ENCODE assay signal across 8 mouse cellular contexts in the genomic region with DNA sequence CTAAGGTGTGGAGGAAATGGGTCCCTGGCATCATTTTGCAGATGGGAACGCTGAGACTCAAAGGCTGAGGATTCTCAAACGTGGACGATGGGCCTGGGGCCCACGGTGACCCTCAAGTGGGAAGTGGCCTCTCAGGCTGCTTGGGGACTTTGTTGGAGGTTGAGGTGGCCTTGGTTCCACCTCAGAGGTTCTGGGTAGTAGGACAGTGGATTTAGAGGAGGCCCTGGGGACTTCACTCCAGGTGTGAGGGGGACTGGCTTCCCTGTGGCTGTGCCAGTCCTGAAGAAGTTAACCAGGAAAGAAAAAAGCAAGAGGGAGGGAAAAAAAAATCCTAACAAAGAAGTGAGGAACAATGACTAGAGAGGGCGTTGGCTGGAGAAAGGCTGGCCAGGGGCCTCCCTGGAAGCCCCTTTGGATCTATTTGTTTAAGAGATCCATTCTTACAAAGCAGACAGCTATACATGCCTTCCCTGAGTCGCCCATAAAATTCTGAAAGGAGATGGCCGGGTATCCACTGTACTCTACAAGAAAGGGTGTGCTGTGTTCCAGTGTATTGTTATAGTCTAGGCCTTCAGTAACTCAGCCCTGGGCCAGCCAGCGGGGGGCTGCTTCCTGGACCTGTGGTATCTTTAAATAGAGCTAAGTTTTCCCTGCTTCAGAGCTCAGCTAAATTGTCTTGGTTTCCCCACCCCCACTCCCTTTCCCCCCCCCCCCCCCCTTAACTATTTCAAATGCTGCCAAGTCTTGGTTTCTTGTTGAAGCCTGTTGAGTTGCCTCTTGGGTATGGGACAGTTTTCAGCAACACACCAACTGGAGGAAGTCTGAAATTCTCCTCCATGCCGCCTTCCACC. TPM values are rescaled to one million over a fixed set of nuclear protein-coding genes. Genes with fewer than 3 reads are reported as not detected.
DNase-seq lines count a peak whose midpoint lies in the region; ATAC-seq and TF ChIP-seq lines count a peak whose summit lies in the region.

No protein-coding gene starts in this region.

- peak overlapping the region; percentile 90 for H3K9ac ChIP-seq in kidney, postnatal 0 days (ENCODE audit: low read depth, low read length)
- peak overlapping the region; percentile 90 for H3K9ac ChIP-seq in hindbrain, embryonic 16.5 days (ENCODE audit: low read depth, low read length)

- peaks cover 9% of the 10 kb centered on the region for H3K4me1 ChIP-seq in kidney, postnatal 0 days (replicated peaks; ENCODE audit: insufficient read depth, low read length)
- H3K4me1 ChIP-seq in cortical plate, adult 2 months (ENCODE audit: control insufficient read depth, insufficient read depth, low read length): peaks cover 4% of the 10 kb centered on the region
- peaks cover 31% of the 10 kb centered on the region for H3K4me1 ChIP-seq in hindbrain, embryonic 16.5 days (ENCODE audit: control insufficient read depth, insufficient read depth, low read depth, low read length)

- no peaks in the 10 kb centered on the region for H3K9me3 ChIP-seq in kidney, postnatal 0 days (replicated peaks; ENCODE audit: low read length)
- no peaks in the 10 kb centered on the region for H3K9me3 ChIP-seq in hindbrain, embryonic 16.5 days (ENCODE audit: control insufficient read depth, low read length)

- H3K36me3 ChIP-seq in kidney, postnatal 0 days (ENCODE audit: insufficient read depth, low read length): 0 out of 2 replicates have a peak, but pooled peaks cover 2% of the 10 kb centered on the region
- no peaks in the 10 kb centered on the region for H3K36me3 ChIP-seq in hindbrain, embryonic 16.5 days (ENCODE audit: control insufficient read depth, insufficient read depth, low read length)

- peak overlapping the region; percentile 75 for H3K4me3 ChIP-seq in kidney, postnatal 0 days (replicated peaks; ENCODE audit: low read depth, low read length)
- H3K4me3 ChIP-seq in cortical plate, adult 2 months (ENCODE audit: insufficient read depth, low read length): peak overlapping the region; percentile 58
- peak overlapping the region; percentile 77 for H3K4me3 ChIP-seq in hindbrain, embryonic 16.5 days (ENCODE audit: low read length)

- no peaks in the 10 kb centered on the region for H3K27me3 ChIP-seq in kidney, postnatal 0 days (ENCODE audit: insufficient read depth, low read length)
- no peaks in the 10 kb centered on the region for H3K27me3 ChIP-seq in hindbrain, embryonic 16.5 days (replicated peaks; ENCODE audit: control insufficient read depth, insufficient read depth, low read length)

- H3K27ac ChIP-seq in kidney, postnatal 0 days: peak overlapping the region; percentile 79
- H3K27ac ChIP-seq in cortical plate, adult 2 months (ENCODE audit: insufficient read depth, low read length): no peak overlapping the region
- peak overlapping the region; percentile 76 for H3K27ac ChIP-seq in hindbrain, embryonic 16.5 days (ENCODE audit: low read depth, low read length)

- WGBS in kidney, postnatal 0 days: 20% methylated on average over 9 of the region's 9 CpGs
- WGBS in hindbrain, embryonic 16.5 days: 11% methylated on average over 9 of the region's 9 CpGs

- no peak for TF ChIP-seq POLR2A in cortical plate, adult 2 months (IDR thresholded peaks at IDR 0.05; ENCODE audit: extremely low read depth, insufficient read depth, low read length)

- TF ChIP-seq CTCF in kidney, postnatal 0 days (IDR thresholded peaks at IDR 0.05; ENCODE audit: low read depth): no peak
- TF ChIP-seq CTCF in cortical plate, adult 2 months (IDR thresholded peaks at IDR 0.05; ENCODE audit: extremely low read depth, insufficient read depth, low read length): no peak

- H3K4me2 ChIP-seq in kidney, postnatal 0 days (ENCODE audit: low read length): peak overlapping the region; percentile 93
- H3K4me2 ChIP-seq in hindbrain, embryonic 16.5 days (ENCODE audit: low read length): peak overlapping the region; percentile 85

- DNase-seq in kidney, postnatal 0 days (ENCODE audit: low spot score): peak; percentile 51
- DNase-seq in kidney, adult 9 months: no peak
- DNase-seq in neural tube, embryonic 10.5 days (ENCODE audit: extremely low spot score, low spot score): peak; percentile 31
- DNase-seq in layer of hippocampus, adult 8-10 months (ENCODE audit: low spot score in 2 of 2): no peak
- DNase-seq in urinary bladder, adult 18-20 months (ENCODE audit: low spot score in 2 of 2): no peak

- no peak for ATAC-seq in kidney, postnatal 0 days (replicated peaks; ENCODE audit: low FRiP score, low read depth)
- no peak for ATAC-seq in hindbrain, embryonic 16.5 days
- no peak for ATAC-seq in megakaryocyte-erythroid progenitor cell, adult 5-6 weeks (replicated peaks; ENCODE audit: low FRiP score, low TSS enrichment, poor library complexity, severe bottlenecking)

RNA-seq across cellular contexts. Expression of a gene that starts 1.0 kb away (rescaled TPM):
- 6.6 TPM in 2 replicates for polyA plus RNA-seq in kidney, postnatal 0 days (2015; fragmentation: Nextera tagmentation; extraction: Ambion mirVana)
- polyA plus RNA-seq in cortical plate, adult 2 months (2012; rRNA removed): 8.6 and 8.7 TPM in 2 replicates
- 15.8 and 20.1 TPM in 2 replicates for polyA plus RNA-seq in hindbrain, embryonic 16.5 days (2015; fragmentation: Nextera tagmentation; extraction: Ambion mirVana)
- 10 to 100 TPM; 12.8 to 13.8 (median 13.2) TPM for total RNA-seq in layer of hippocampus, adult 8-10 months (2022)
- 0.99 and 1.9 TPM in 2 replicates for total RNA-seq in megakaryocyte-erythroid progenitor cell, adult 5-6 weeks (2014; fragmentation: Nextera tagmentation)
- 0.52 and 0.57 TPM in 2 replicates for total RNA-seq in megakaryocyte-erythroid progenitor cell, adult 5-6 weeks (2017)

RNA-seq across cellular contexts. Expression of a gene that starts 48.8 kb away (rescaled TPM):
- polyA plus RNA-seq in kidney, postnatal 0 days (2015; fragmentation: Nextera tagmentation; extraction: Ambion mirVana): 0.37 TPM in 1 of 2 replicates, not detected in the other
- 3.0 and 3.5 TPM in 2 replicates for polyA plus RNA-seq in cortical plate, adult 2 months (2012; rRNA removed)
- polyA plus RNA-seq in hindbrain, embryonic 16.5 days (2015; fragmentation: Nextera tagmentation; extraction: Ambion mirVana): 1.6 and 2.0 TPM in 2 replicates
- 1 to 10 TPM in 1 of 4 experiments, under 1 TPM in 2, not detected in 1; 0.89 to 3.5 (median 0.91) TPM for total RNA-seq in layer of hippocampus, adult 8-10 months (2022)
- not detected in 2 replicates for total RNA-seq in megakaryocyte-erythroid progenitor cell, adult 5-6 weeks (2014; fragmentation: Nextera tagmentation)
- not detected in 2 replicates for total RNA-seq in megakaryocyte-erythroid progenitor cell, adult 5-6 weeks (2017)

RNA-seq across cellular contexts. Expression of a gene that starts 52.4 kb away (rescaled TPM):
- 2,400 and 2,472 TPM in 2 replicates for polyA plus RNA-seq in kidney, postnatal 0 days (2015; fragmentation: Nextera tagmentation; extraction: Ambion mirVana)
- polyA plus RNA-seq in cortical plate, adult 2 months (2012; rRNA removed): 389 and 531 TPM in 2 replicates
- polyA plus RNA-seq in hindbrain, embryonic 16.5 days (2015; fragmentation: Nextera tagmentation; extraction: Ambion mirVana): 6,688 and 8,147 TPM in 2 replicates
- 100 to 1,000 TPM; 122 to 263 (median 165) TPM for total RNA-seq in layer of hippocampus, adult 8-10 months (2022)
- total RNA-seq in megakaryocyte-erythroid progenitor cell, adult 5-6 weeks (2014; fragmentation: Nextera tagmentation): 268 and 358 TPM in 2 replicates
- 121 and 343 TPM in 2 replicates for total RNA-seq in megakaryocyte-erythroid progenitor cell, adult 5-6 weeks (2017)

Comparison
In these comparisons a context has a peak if more than half of its experiments do, and no peak if none do; other contexts are left out.
1. DNase-seq: peak in kidney, postnatal 0 days (single experiment) and neural tube, embryonic 10.5 days (single experiment); none in kidney, adult 9 months (single experiment), layer of hippocampus, adult 8-10 months (0 of 2) and urinary bladder, adult 18-20 months (0 of 2).
2. Peak in every context shown above with its lines, with median percentiles within 50 percentile points of each other: H3K4me3 ChIP-seq.